Mouse (Mus musculus) embryonic facial prominence, embryonic 12.5 days (tissue): ENCODE data around the gene Wnt9a. TPM values are rescaled to one million over a fixed set of nuclear protein-coding genes. Genes with fewer than 3 reads are reported as not detected.

Experiments
- ATAC-seq: fragments of 200-750 bp; cut with Nextera tagmentation; 2 replicates; pipeline ENCODE4 v1.8.0; 2017; ENCODE audit not compliant: insufficient number of reproducible peaks, insufficient read depth, low FRiP score, low TSS enrichment
- H3K27ac ChIP-seq: fragments of 300-500 bp; sonication (generic); 2 replicates; pipeline ENCODE4 v1.5.1; 2016; ENCODE audit warnings: mild to moderate bottlenecking
- H3K27me3 ChIP-seq: fragments of 300-500 bp; sonication (generic); 2 replicates; pipeline ENCODE4 v1.6.1; 2016; ENCODE audit warnings: mild to moderate bottlenecking, moderate library complexity
- H3K36me3 ChIP-seq: fragments of 300-500 bp; sonication (generic); 2 replicates; pipeline ENCODE4 v1.6.1; 2016; ENCODE audit warnings: mild to moderate bottlenecking
- H3K4me1 ChIP-seq: fragments of 300-500 bp; sonication (generic); 2 replicates; pipeline ENCODE4 v1.6.1; 2016
- H3K4me2 ChIP-seq: fragments of 300-500 bp; sonication (generic); replicated peaks from 2 replicates; pipeline ENCODE4 v1.6.1; 2016; ENCODE audit warnings: mild to moderate bottlenecking, moderate library complexity
- H3K4me3 ChIP-seq: fragments of 300-500 bp; sonication (generic); 2 replicates; pipeline ENCODE4 v1.5.1; 2016; ENCODE audit warnings: mild to moderate bottlenecking
- H3K9ac ChIP-seq: fragments of 300-500 bp; sonication (generic); 2 replicates; pipeline ENCODE4 v1.6.1; 2016; ENCODE audit warnings: mild to moderate bottlenecking, moderate library complexity
- H3K9me3 ChIP-seq: fragments of 300-500 bp; sonication (generic); 2 replicates; pipeline ENCODE4 v1.6.1; 2016; ENCODE audit warnings: mild to moderate bottlenecking, moderate library complexity
- WGBS: fragments of 180-500 bp; shearing (Covaris S2); methylation state at CpG from one replicate; pipeline ENCODE4 v1.1.7; 2016; 5-methylcytosine and 5-hydroxymethylcytosine counted together
- polyA plus RNA-seq: library from polyadenylated mRNA; unstranded; fragments of >200 nt; fragmentation: Nextera tagmentation; extraction: Ambion mirVana; gene quantifications from 2 replicates; pipeline ENCODE4 v1.2.1, GENCODE M21; 2016

The Wnt9a gene
- polyA plus RNA-seq: 5.9 and 7.1 TPM in 2 replicates

- Histone ChIP-seq H3K9ac (peak within 1 kb of the TSS; percentile 70), H3K9me3 (no peaks in the 10 kb centered on the region), H3K27ac (no peak within 1 kb of the TSS), H3K27me3 (peaks cover 43% of the 10 kb centered on the region), H3K4me2 (peak within 1 kb of the TSS; percentile 93), H3K36me3 (no peaks in the 10 kb centered on the region), H3K4me3 (peak within 1 kb of the TSS; percentile 66), H3K4me1 (peaks cover 54% of the 10 kb centered on the region)
- under 1% methylated on average over 107 of the region's 128 CpGs for WGBS
- ATAC-seq: peak; percentile 64
Observed at GRCm38 (mm10) chr11:59306461-59307421, at the start of gene Wnt9a. Gene Wnt9a, plus strand, starts transcription at chr11:59306928.

GRCm38 (mm10) chr11:59259647-59260046 is 47.1 kb upstream of the Wnt9a start:
- Histone ChIP-seq H3K4me1 (peaks cover 11% of the 10 kb centered on the region; the same call in 1 of the 2 replicates), H3K4me3 (no peak overlapping the region), H3K27me3 (peaks cover 26% of the 10 kb centered on the region), H3K4me2 (no peak overlapping the region), H3K9ac (no peak overlapping the region), H3K27ac (no peak overlapping the region), H3K9me3 (no peaks in the 10 kb centered on the region), H3K36me3 (no peaks in the 10 kb centered on the region)
- WGBS: 86% methylated on average over 7 of the region's 7 CpGs
- ATAC-seq: no peak

GRCm38 (mm10) chr11:59260706-59261493 is 45.8 kb upstream of the Wnt9a start:
- H3K27ac ChIP-seq: no peak overlapping the region
- no peak for ATAC-seq
- H3K36me3 ChIP-seq: no peaks in the 10 kb centered on the region
- H3K9ac ChIP-seq: no peak overlapping the region
- H3K4me3 ChIP-seq: no peak overlapping the region
- 80% methylated on average over 10 of the region's 10 CpGs for WGBS
- peaks cover 39% of the 10 kb centered on the region for H3K27me3 ChIP-seq
- no peak overlapping the region for H3K4me2 ChIP-seq
- no peaks in the 10 kb centered on the region for H3K9me3 ChIP-seq
- H3K4me1 ChIP-seq: peaks cover 11% of the 10 kb centered on the region; the same call in 1 of the 2 replicates

GRCm38 (mm10) chr11:59262308-59262707 is 44.4 kb upstream of the Wnt9a start:
- no peak overlapping the region for H3K4me2 ChIP-seq
- H3K4me3 ChIP-seq: no peak overlapping the region
- peaks cover 53% of the 10 kb centered on the region for H3K27me3 ChIP-seq
- ATAC-seq: no peak
- peaks cover 11% of the 10 kb centered on the region; the same call in 1 of the 2 replicates for H3K4me1 ChIP-seq
- no peak overlapping the region for H3K9ac ChIP-seq
- H3K27ac ChIP-seq: no peak overlapping the region
- no peaks in the 10 kb centered on the region for H3K36me3 ChIP-seq
- no peaks in the 10 kb centered on the region for H3K9me3 ChIP-seq

GRCm38 (mm10) chr11:59263870-59264563 is 42.7 kb upstream of the Wnt9a start:
- peak; percentile 49; the same call in 1 of the 2 replicates for ATAC-seq
- peak overlapping the region; percentile 50 for H3K4me3 ChIP-seq
- no peaks in the 10 kb centered on the region for H3K36me3 ChIP-seq
- H3K27ac ChIP-seq: no peak overlapping the region
- peaks cover 11% of the 10 kb centered on the region; the same call in 1 of the 2 replicates for H3K4me1 ChIP-seq
- peak overlapping the region; percentile 90 for H3K4me2 ChIP-seq
- H3K27me3 ChIP-seq: peaks cover 55% of the 10 kb centered on the region
- H3K9me3 ChIP-seq: no peaks in the 10 kb centered on the region
- under 1% methylated on average over 56 of the region's 56 CpGs for WGBS
- H3K9ac ChIP-seq: peak overlapping the region; percentile 58

GRCm38 (mm10) chr11:59264593-59264992 is 42.1 kb upstream of the Wnt9a start:
- H3K4me3 ChIP-seq: peak overlapping the region; percentile 50
- no peaks in the 10 kb centered on the region for H3K9me3 ChIP-seq
- peaks cover 55% of the 10 kb centered on the region for H3K27me3 ChIP-seq
- no peak overlapping the region for H3K27ac ChIP-seq
- H3K4me2 ChIP-seq: peak overlapping the region; percentile 90
- peak overlapping the region; percentile 58; the same call in 1 of the 2 replicates for H3K9ac ChIP-seq
- no peaks in the 10 kb centered on the region for H3K36me3 ChIP-seq
- no peak for ATAC-seq
- 4% methylated on average over 8 of the region's 8 CpGs for WGBS
- peaks cover 11% of the 10 kb centered on the region; the same call in 1 of the 2 replicates for H3K4me1 ChIP-seq

GRCm38 (mm10) chr11:59265154-59265813 is 41.4 kb upstream of the Wnt9a start:
- H3K4me1 ChIP-seq: peaks cover 11% of the 10 kb centered on the region; the same call in 1 of the 2 replicates
- no peak overlapping the region for H3K9ac ChIP-seq
- ATAC-seq: no peak
- peaks cover 55% of the 10 kb centered on the region for H3K27me3 ChIP-seq
- WGBS: 59% methylated on average over 8 of the region's 8 CpGs
- no peak overlapping the region for H3K4me3 ChIP-seq
- no peaks in the 10 kb centered on the region for H3K36me3 ChIP-seq
- H3K9me3 ChIP-seq: no peaks in the 10 kb centered on the region
- H3K4me2 ChIP-seq: no peak overlapping the region
- no peak overlapping the region for H3K27ac ChIP-seq

- Histone ChIP-seq H3K4me1 (peaks cover 11% of the 10 kb centered on the region; the same call in 1 of the 2 replicates), H3K27ac (no peak overlapping the region), H3K9me3 (no peaks in the 10 kb centered on the region), H3K4me3 (no peak overlapping the region), H3K9ac (no peak overlapping the region), H3K27me3 (peaks cover 55% of the 10 kb centered on the region), H3K4me2 (no peak overlapping the region), H3K36me3 (no peaks in the 10 kb centered on the region)
- WGBS: 19% methylated on average over 6 of the region's 6 CpGs
- ATAC-seq: no peak
Observed at GRCm38 (mm10) chr11:59266727-59267126, 40.0 kb upstream of the Wnt9a start.

GRCm38 (mm10) chr11:59274184-59274583 is 32.5 kb upstream of the Wnt9a start:
- Histone ChIP-seq H3K36me3 (no peaks in the 10 kb centered on the region), H3K9me3 (no peaks in the 10 kb centered on the region), H3K9ac (no peak overlapping the region), H3K4me1 (no peaks in the 10 kb centered on the region), H3K27ac (no peak overlapping the region), H3K27me3 (peaks cover 11% of the 10 kb centered on the region; the same call in 1 of the 2 replicates), H3K4me2 (no peak overlapping the region), H3K4me3 (no peak overlapping the region)
- ATAC-seq: no peak
- 48% methylated on average over 2 of the region's 3 CpGs for WGBS

- H3K4me2 ChIP-seq: no peak overlapping the region
- peaks cover 20% of the 10 kb centered on the region for H3K27me3 ChIP-seq
- no peaks in the 10 kb centered on the region for H3K36me3 ChIP-seq
- no peak overlapping the region for H3K4me3 ChIP-seq
- no peaks in the 10 kb centered on the region for H3K9me3 ChIP-seq
- H3K4me1 ChIP-seq: no peaks in the 10 kb centered on the region
- no peak overlapping the region for H3K27ac ChIP-seq
- no peak for ATAC-seq
- H3K9ac ChIP-seq: no peak overlapping the region
- WGBS: 33% methylated on average over 2 of the region's 2 CpGs
Observed at GRCm38 (mm10) chr11:59276877-59277276, 29.9 kb upstream of the Wnt9a start.

GRCm38 (mm10) chr11:59278047-59278446 is 28.7 kb upstream of the Wnt9a start:
- Histone ChIP-seq H3K4me1 (no peaks in the 10 kb centered on the region), H3K27ac (no peak overlapping the region), H3K4me3 (no peak overlapping the region), H3K9ac (no peak overlapping the region), H3K4me2 (no peak overlapping the region), H3K9me3 (no peaks in the 10 kb centered on the region), H3K27me3 (peaks cover 26% of the 10 kb centered on the region), H3K36me3 (no peaks in the 10 kb centered on the region)
- WGBS: 72% methylated on average over 4 of the region's 4 CpGs
- ATAC-seq: no peak
